Mouse (Mus musculus): Measurements from ENCODE around the gene Ift43. TPM values are rescaled to one million over a fixed set of nuclear protein-coding genes. Genes with fewer than 3 reads are reported as not detected.

Ift43 gene
- total RNA-seq (2012; rRNA removed) = 14.1 and 16.9 TPM in 2 replicates

- Histone ChIP-seq H3K4me1 (ENCODE audit: control insufficient read depth in 2 of 2, insufficient read depth in 2 of 2, low read length in 2 of 2, poor library complexity in 1 of 2) (peaks cover 0 to 2% of the 10 kb centered on the region in 2 experiments; a peak in 1 of 4 replicates), H3K9ac (ENCODE audit: insufficient read depth, low read depth, low read length, poor library complexity, severe bottlenecking) (peak within 1 kb of the TSS; percentile 60), H3K4me3 (ENCODE audit: insufficient read depth in 1 of 2, low read depth in 1 of 2, low read length in 2 of 2, poor library complexity in 1 of 2, severe bottlenecking in 1 of 2) (peak within 1 kb of the TSS; percentile 72 to 92), H3K27ac (ENCODE audit: insufficient read depth, low read depth, low read length, poor library complexity, severe bottlenecking) (no peak within 1 kb of the TSS), H3K9me3 (ENCODE audit: control insufficient read depth, insufficient read depth, low read depth, low read length) (no peaks in the 10 kb centered on the region), H3K36me3 (ENCODE audit: control insufficient read depth, insufficient read depth, low read length, poor library complexity, severe bottlenecking) (peaks cover 3% of the 10 kb centered on the region; the same call in 1 of the 2 replicates)
- DNase-seq (ENCODE audit: low read depth, low spot score) = peak; percentile 54
- peak; percentile 54; the same call in 1 of the 2 replicates for TF ChIP-seq HCFC1 (IDR thresholded peaks at IDR 0.05; ENCODE audit: borderline replicate concordance, insufficient read depth, low read length)
- no peak for TF ChIP-seq CHD2 (IDR thresholded peaks at IDR 0.05; ENCODE audit: low read depth, low read length)
- in situ Hi-C loops (cut with MboI; ENCODE audit: low sequenced_read_pairs in 2 of 2, unreplicated experiment in 2 of 2) = no loop called here
Measured at GRCm38 (mm10) chr12:86082481-86083012, at the start of gene Ift43. Ift43 (plus strand) TSS chr12:86082541.

GRCm38 (mm10) chr12:86035586-86035985 is 46.8 kb upstream of the Ift43 start:
- H3K36me3 ChIP-seq (ENCODE audit: control insufficient read depth, insufficient read depth, low read length, poor library complexity, severe bottlenecking) = no peaks in the 10 kb centered on the region
- no peak overlapping the region for H3K4me3 ChIP-seq (ENCODE audit: insufficient read depth in 1 of 2, low read depth in 1 of 2, low read length in 2 of 2, poor library complexity in 1 of 2, severe bottlenecking in 1 of 2)
- no peak overlapping the region for H3K9ac ChIP-seq (ENCODE audit: insufficient read depth, low read depth, low read length, poor library complexity, severe bottlenecking)
- no peak for TF ChIP-seq ZNF384 (IDR thresholded peaks at IDR 0.05; ENCODE audit: low read depth, low read length)
- no peak for TF ChIP-seq ZC3H11A (IDR thresholded peaks at IDR 0.05; ENCODE audit: borderline replicate concordance, low read depth, low read length)
- no peak for TF ChIP-seq MAFK (IDR thresholded peaks at IDR 0.05; ENCODE audit: insufficient read depth, low read depth, low read length)
- TF ChIP-seq CHD2 (IDR thresholded peaks at IDR 0.05; ENCODE audit: low read depth, low read length) = no peak
- no peak for TF ChIP-seq HCFC1 (IDR thresholded peaks at IDR 0.05; ENCODE audit: borderline replicate concordance, insufficient read depth, low read length)
- H3K27ac ChIP-seq (ENCODE audit: insufficient read depth, low read depth, low read length, poor library complexity, severe bottlenecking) = no peak overlapping the region
- H3K9me3 ChIP-seq (ENCODE audit: control insufficient read depth, insufficient read depth, low read depth, low read length) = no peaks in the 10 kb centered on the region
- in situ Hi-C loops (cut with MboI; ENCODE audit: low sequenced_read_pairs in 2 of 2, unreplicated experiment in 2 of 2) = no loop called here
- no peak for DNase-seq (ENCODE audit: low read depth, low spot score)
- H3K4me1 ChIP-seq (ENCODE audit: control insufficient read depth in 2 of 2, insufficient read depth in 2 of 2, low read length in 2 of 2, poor library complexity in 1 of 2) = peaks cover 0 to 4% of the 10 kb centered on the region in 2 experiments; a peak in 1 of 4 replicates

- TF ChIP-seq MAFK (IDR thresholded peaks at IDR 0.05; ENCODE audit: insufficient read depth, low read depth, low read length) = no peak
- no peak for TF ChIP-seq ZNF384 (IDR thresholded peaks at IDR 0.05; ENCODE audit: low read depth, low read length)
- TF ChIP-seq HCFC1 (IDR thresholded peaks at IDR 0.05; ENCODE audit: borderline replicate concordance, insufficient read depth, low read length) = no peak
- TF ChIP-seq CHD2 (IDR thresholded peaks at IDR 0.05; ENCODE audit: low read depth, low read length) = no peak
- no peak for TF ChIP-seq ZC3H11A (IDR thresholded peaks at IDR 0.05; ENCODE audit: borderline replicate concordance, low read depth, low read length)
- in situ Hi-C loops (cut with MboI; ENCODE audit: low sequenced_read_pairs in 2 of 2, unreplicated experiment in 2 of 2) = no loop called here
- Histone ChIP-seq H3K9ac (ENCODE audit: insufficient read depth, low read depth, low read length, poor library complexity, severe bottlenecking) (no peak overlapping the region), H3K9me3 (ENCODE audit: control insufficient read depth, insufficient read depth, low read depth, low read length) (no peaks in the 10 kb centered on the region), H3K4me1 (ENCODE audit: control insufficient read depth in 2 of 2, insufficient read depth in 2 of 2, low read length in 2 of 2, poor library complexity in 1 of 2) (peaks cover 0 to 4% of the 10 kb centered on the region in 2 experiments; a peak in 1 of 4 replicates), H3K36me3 (ENCODE audit: control insufficient read depth, insufficient read depth, low read length, poor library complexity, severe bottlenecking) (no peaks in the 10 kb centered on the region), H3K4me3 (ENCODE audit: insufficient read depth in 1 of 2, low read depth in 1 of 2, low read length in 2 of 2, poor library complexity in 1 of 2, severe bottlenecking in 1 of 2) (no peak overlapping the region), H3K27ac (ENCODE audit: insufficient read depth, low read depth, low read length, poor library complexity, severe bottlenecking) (no peak overlapping the region)
- DNase-seq (ENCODE audit: low read depth, low spot score) = no peak
Measured at GRCm38 (mm10) chr12:86036368-86037166, 45.8 kb upstream of the Ift43 start.

- Histone ChIP-seq H3K9me3 (ENCODE audit: control insufficient read depth, insufficient read depth, low read depth, low read length) (no peaks in the 10 kb centered on the region), H3K4me3 (ENCODE audit: insufficient read depth in 1 of 2, low read depth in 1 of 2, low read length in 2 of 2, poor library complexity in 1 of 2, severe bottlenecking in 1 of 2) (no peak overlapping the region), H3K9ac (ENCODE audit: insufficient read depth, low read depth, low read length, poor library complexity, severe bottlenecking) (no peak overlapping the region), H3K4me1 (ENCODE audit: control insufficient read depth in 2 of 2, insufficient read depth in 2 of 2, low read length in 2 of 2, poor library complexity in 1 of 2) (peaks cover 0 to 4% of the 10 kb centered on the region in 2 experiments; a peak in 1 of 4 replicates), H3K27ac (ENCODE audit: insufficient read depth, low read depth, low read length, poor library complexity, severe bottlenecking) (no peak overlapping the region), H3K36me3 (ENCODE audit: control insufficient read depth, insufficient read depth, low read length, poor library complexity, severe bottlenecking) (no peaks in the 10 kb centered on the region)
- no peak for DNase-seq (ENCODE audit: low read depth, low spot score)
- TF ChIP-seq ZC3H11A (IDR thresholded peaks at IDR 0.05; ENCODE audit: borderline replicate concordance, low read depth, low read length) (no peak), CHD2 (IDR thresholded peaks at IDR 0.05; ENCODE audit: low read depth, low read length) (no peak), MAFK (IDR thresholded peaks at IDR 0.05; ENCODE audit: insufficient read depth, low read depth, low read length) (no peak), HCFC1 (IDR thresholded peaks at IDR 0.05; ENCODE audit: borderline replicate concordance, insufficient read depth, low read length) (no peak), ZNF384 (IDR thresholded peaks at IDR 0.05; ENCODE audit: low read depth, low read length) (no peak)
- in situ Hi-C loops (cut with MboI; ENCODE audit: low sequenced_read_pairs in 2 of 2, unreplicated experiment in 2 of 2) = no loop called here
Measured at GRCm38 (mm10) chr12:86037235-86037921, 45.0 kb upstream of the Ift43 start.
